Mouse (Mus musculus) lung, postnatal 0 days (tissue): Measurements from ENCODE around the gene Rgs16. TPM values are rescaled to one million over a fixed set of nuclear protein-coding genes. Genes with fewer than 3 reads are reported as not detected.

ENCODE experiments used
- ATAC-seq: fragments of 200-750 bp; cut with Nextera tagmentation; 2 replicates; pipeline ENCODE4 v1.8.0; 2017; ENCODE audit warnings: moderate library complexity
- DNase-seq: peaks from one replicate; pipeline ENCODE4 v3.0.0-alpha.2; 2016; ENCODE audit warnings: low spot score
- H3K27ac ChIP-seq: fragments of 300-500 bp; sonication (generic); 2 replicates; pipeline ENCODE4 v1.5.1; 2014; ENCODE audit warnings: antibody characterized with exemption, mild to moderate bottlenecking, low read length, mixed read lengths
- H3K27me3 ChIP-seq: fragments of 300-500 bp; sonication (generic); replicated peaks from 2 replicates; pipeline ENCODE4 v1.6.1; 2014; ENCODE audit warnings: low read length, mixed read lengths; ENCODE audit not compliant: insufficient read depth
- H3K36me3 ChIP-seq: fragments of 300-500 bp; sonication (generic); 2 replicates; pipeline ENCODE4 v1.6.1; 2014; ENCODE audit warnings: low read length, mixed read lengths; ENCODE audit not compliant: insufficient read depth
- H3K4me1 ChIP-seq: fragments of 300-500 bp; sonication (generic); 2 replicates; pipeline ENCODE4 v1.6.1; 2014; ENCODE audit warnings: antibody characterized with exemption, low read depth, low read length, mixed read lengths; ENCODE audit not compliant: insufficient read depth
- H3K4me2 ChIP-seq: fragments of 300-500 bp; sonication (generic); replicated peaks from 2 replicates; pipeline ENCODE4 v1.6.1; 2014; ENCODE audit warnings: low read depth, mild to moderate bottlenecking, low read length, moderate library complexity, mixed read lengths
- H3K4me3 ChIP-seq: fragments of 300-500 bp; sonication (generic); 2 replicates; pipeline ENCODE4 v1.5.1; 2014; ENCODE audit warnings: low read depth, low read length
- H3K9ac ChIP-seq: fragments of 300-500 bp; sonication (generic); replicated peaks from 2 replicates; pipeline ENCODE4 v1.6.1; 2014; ENCODE audit warnings: low read depth, mild to moderate bottlenecking
- H3K9me3 ChIP-seq: fragments of 300-500 bp; sonication (generic); 2 replicates; pipeline ENCODE4 v1.6.1; 2016; ENCODE audit warnings: low read length, mixed read lengths
- CTCF ChIP-seq: IDR thresholded peaks from 2 replicates; pipeline ENCODE4 v1.5.1; 2016; ENCODE audit warnings: antibody characterized with exemption, mild to moderate bottlenecking
- EP300 ChIP-seq: IDR thresholded peaks from 2 replicates; pipeline ENCODE4 v1.6.1; 2016; ENCODE audit warnings: antibody characterized with exemption, mild to moderate bottlenecking, control low read depth
- WGBS: fragments of 180-500 bp; shearing (Covaris S2); extraction: QIAGEN DNeasy Blood & Tissue Kit; methylation state at CpG from one replicate; pipeline ENCODE4 v1.1.7; 2014; 5-methylcytosine and 5-hydroxymethylcytosine counted together
- polyA plus RNA-seq: library from polyadenylated mRNA; unstranded; fragments of >200 nt; fragmentation: Nextera tagmentation; extraction: Ambion mirVana; gene quantifications from 2 replicates; pipeline ENCODE4 v1.2.1, GENCODE M21; 2015

The Rgs16 gene
- polyA plus RNA-seq, 1 experiment from 2014 or later, result 3.8 TPM

GRCm38 (mm10) chr1:153697581-153698251, 42.4 kb upstream of the Rgs16 start:
- TF ChIP-seq CTCF (no peak), EP300 (no peak)
- Histone ChIP-seq H3K27me3 (no peaks in the 10 kb centered on the region; the same call in 1 of the 2 replicates), H3K4me3 (no peak overlapping the region), H3K4me2 (no peak overlapping the region), H3K9me3 (no peaks in the 10 kb centered on the region), H3K27ac (no peak overlapping the region), H3K4me1 (no peaks in the 10 kb centered on the region), H3K36me3 (no peaks in the 10 kb centered on the region), H3K9ac (no peak overlapping the region)
- 73% methylated on average over 16 of the region's 16 CpGs for WGBS
- no peak for ATAC-seq
- DNase-seq, result no peak

- DNase-seq, result no peak
- ATAC-seq, result no peak
- no peak overlapping the region for H3K9ac ChIP-seq
- H3K4me1 ChIP-seq, result no peaks in the 10 kb centered on the region
- no peaks in the 10 kb centered on the region; the same call in 1 of the 2 replicates for H3K27me3 ChIP-seq
- no peaks in the 10 kb centered on the region for H3K36me3 ChIP-seq
- H3K4me3 ChIP-seq, result no peak overlapping the region
- TF ChIP-seq CTCF, result no peak
- no peak for TF ChIP-seq EP300
- no peak overlapping the region for H3K4me2 ChIP-seq
- WGBS, result 64% methylated on average over 7 of the region's 7 CpGs
- H3K9me3 ChIP-seq, result no peaks in the 10 kb centered on the region
- H3K27ac ChIP-seq, result no peak overlapping the region
Measured at GRCm38 (mm10) chr1:153698311-153699084, 41.7 kb upstream of the Rgs16 start.

GRCm38 (mm10) chr1:153700448-153701063, 39.6 kb upstream of the Rgs16 start:
- TF ChIP-seq EP300 (no peak), CTCF (no peak)
- Histone ChIP-seq H3K4me2 (no peak overlapping the region), H3K4me3 (no peak overlapping the region), H3K27ac (no peak overlapping the region), H3K36me3 (no peaks in the 10 kb centered on the region), H3K9ac (no peak overlapping the region), H3K9me3 (no peaks in the 10 kb centered on the region), H3K4me1 (0 out of 2 replicates have a peak, but pooled peaks cover 3% of the 10 kb centered on the region), H3K27me3 (no peaks in the 10 kb centered on the region)
- 75% methylated on average over 11 of the region's 11 CpGs for WGBS
- DNase-seq (no peak), ATAC-seq (no peak)

GRCm38 (mm10) chr1:153701461-153701860, 38.7 kb upstream of the Rgs16 start:
- Histone ChIP-seq H3K4me3 (no peak overlapping the region), H3K9me3 (no peaks in the 10 kb centered on the region), H3K4me1 (0 out of 2 replicates have a peak, but pooled peaks cover 3% of the 10 kb centered on the region), H3K4me2 (no peak overlapping the region), H3K36me3 (no peaks in the 10 kb centered on the region), H3K27ac (no peak overlapping the region), H3K27me3 (no peaks in the 10 kb centered on the region), H3K9ac (no peak overlapping the region)
- no peak for ATAC-seq
- TF ChIP-seq CTCF (no peak), EP300 (no peak)
- DNase-seq, result no peak
- 79% methylated on average over 1 of the region's 1 CpGs for WGBS

GRCm38 (mm10) chr1:153702166-153702852, 37.8 kb upstream of the Rgs16 start:
- Histone ChIP-seq H3K9me3 (no peaks in the 10 kb centered on the region), H3K36me3 (no peaks in the 10 kb centered on the region), H3K27ac (no peak overlapping the region), H3K4me1 (0 out of 2 replicates have a peak, but pooled peaks cover 3% of the 10 kb centered on the region), H3K27me3 (no peaks in the 10 kb centered on the region), H3K4me2 (no peak overlapping the region), H3K9ac (no peak overlapping the region), H3K4me3 (no peak overlapping the region)
- no peak for ATAC-seq
- whole genome bisulfite sequencing, result 74% methylated on average over 8 of the region's 8 CpGs
- no peak for DNase-seq
- no peak for TF ChIP-seq EP300
- no peak for TF ChIP-seq CTCF
